Mouse (Mus musculus) stomach, embryonic 15.5 days (tissue): ENCODE measurements around the gene Vrk1. TPM values are rescaled to one million over a fixed set of nuclear protein-coding genes. Genes with fewer than 3 reads are reported as not detected.

Experiments
- ATAC-seq: fragments of 200-750 bp; cut with Nextera tagmentation; 2 replicates; pipeline ENCODE4 v1.8.0; 2017; ENCODE audit warnings: low read depth, moderate number of reproducible peaks, moderate TSS enrichment; ENCODE audit not compliant: insufficient read depth, low FRiP score
- H3K27ac ChIP-seq: fragments of 300-500 bp; sonication (generic); 2 replicates; pipeline ENCODE4 v1.5.1; 2015; ENCODE audit warnings: mild to moderate bottlenecking, inconsistent platforms
- H3K27me3 ChIP-seq: fragments of 300-500 bp; sonication (generic); replicated peaks from 2 replicates; pipeline ENCODE4 v1.6.1; 2015; ENCODE audit warnings: inconsistent platforms
- H3K36me3 ChIP-seq: fragments of 300-500 bp; sonication (generic); 2 replicates; pipeline ENCODE4 v1.6.1; 2015; ENCODE audit warnings: inconsistent platforms
- H3K4me1 ChIP-seq: fragments of 300-500 bp; sonication (generic); 2 replicates; pipeline ENCODE4 v1.6.1; 2015; ENCODE audit warnings: inconsistent platforms
- H3K4me2 ChIP-seq: fragments of 300-500 bp; sonication (generic); 2 replicates; pipeline ENCODE4 v1.6.1; 2015; ENCODE audit warnings: mild to moderate bottlenecking, inconsistent platforms
- H3K4me3 ChIP-seq: fragments of 300-500 bp; sonication (generic); replicated peaks from 2 replicates; pipeline ENCODE4 v1.5.1; 2015; ENCODE audit warnings: inconsistent platforms
- H3K9ac ChIP-seq: fragments of 300-500 bp; sonication (generic); 2 replicates; pipeline ENCODE4 v1.6.1; 2015; ENCODE audit warnings: inconsistent platforms
- H3K9me3 ChIP-seq: fragments of 300-500 bp; sonication (generic); 2 replicates; pipeline ENCODE4 v1.6.1; 2016; ENCODE audit warnings: inconsistent platforms
- WGBS: fragments of 180-500 bp; shearing (Covaris S2); methylation state at CpG from one replicate; pipeline ENCODE4 v1.1.7; 2015; 5-methylcytosine and 5-hydroxymethylcytosine counted together
- polyA plus RNA-seq: library from polyadenylated mRNA; unstranded; fragments of >200 nt; fragmentation: Nextera tagmentation; extraction: Ambion mirVana; gene quantifications from 2 replicates; pipeline ENCODE4 v1.2.1, GENCODE M21; 2015

Vrk1 gene
- polyA plus RNA-seq, 1 experiment from 2014 or later, result 64.3 TPM

DNA sequence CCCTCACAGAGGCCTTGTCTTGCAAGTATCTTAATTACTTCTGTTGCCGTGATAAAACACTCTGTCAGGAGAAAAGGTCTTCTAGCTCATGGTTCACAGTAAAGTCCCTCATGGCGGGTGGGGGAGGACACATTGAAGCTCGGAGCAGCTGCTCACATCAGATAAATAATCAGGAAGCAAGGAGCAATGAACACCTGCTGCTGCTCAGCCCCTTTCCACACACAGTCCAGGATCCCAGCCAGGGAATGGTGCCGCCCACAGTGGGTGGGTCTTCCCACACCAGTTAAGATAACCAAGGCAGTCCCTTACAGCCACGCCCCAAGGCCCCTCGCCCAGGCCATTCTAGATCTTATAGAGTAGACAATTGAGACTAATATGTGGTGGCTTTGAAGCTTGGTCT lies 3.8 kb upstream of the Vrk1 start:
- no peaks in the 10 kb centered on the region for H3K27me3 ChIP-seq
- no peak for ATAC-seq
- no peaks in the 10 kb centered on the region for H3K36me3 ChIP-seq
- H3K4me1 ChIP-seq, result 0 out of 2 replicates have a peak, but pooled peaks cover 1% of the 10 kb centered on the region
- 74% methylated on average over 6 of the region's 6 CpGs for WGBS
- no peaks in the 10 kb centered on the region for H3K9me3 ChIP-seq
- no peak overlapping the region for H3K4me2 ChIP-seq
- H3K9ac ChIP-seq, result no peak overlapping the region
- no peak overlapping the region for H3K4me3 ChIP-seq
- H3K27ac ChIP-seq, result no peak overlapping the region

DNA sequence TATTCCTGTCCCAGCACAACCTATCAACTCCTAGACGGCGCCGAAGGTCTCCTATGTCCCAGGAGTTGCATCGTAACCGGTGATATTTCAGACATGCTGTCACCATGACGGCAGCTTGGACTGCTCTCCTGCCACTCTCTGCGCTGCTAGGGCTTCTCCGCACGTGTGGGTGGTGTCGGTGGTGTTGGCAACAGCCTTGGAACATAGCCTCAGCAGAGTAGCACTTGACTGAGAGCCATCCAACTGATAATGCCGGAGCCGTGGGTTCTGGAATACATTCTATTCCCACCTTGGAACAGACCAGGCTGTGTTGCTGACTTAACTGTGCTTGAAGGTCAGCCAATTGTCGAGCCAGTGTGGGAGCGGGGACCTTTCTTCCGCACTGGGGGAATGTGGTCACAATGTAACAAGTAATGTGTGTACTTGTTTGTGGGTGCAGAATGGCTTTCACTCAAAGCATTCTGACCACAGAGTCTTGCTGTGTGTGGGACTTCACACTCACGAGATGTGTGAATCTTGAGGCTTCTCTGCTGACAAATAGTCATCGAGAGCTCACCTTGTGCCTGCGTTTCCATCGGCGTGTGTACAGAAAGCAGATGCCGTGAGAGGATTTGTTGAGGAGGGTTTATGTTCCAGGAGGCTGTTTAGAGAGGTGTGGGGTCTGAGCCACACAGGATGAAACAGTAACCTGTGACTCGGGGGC lies 1.5 kb upstream of the Vrk1 start:
- Histone ChIP-seq H3K9me3 (no peaks in the 10 kb centered on the region), H3K9ac (no peak overlapping the region), H3K4me3 (no peak overlapping the region), H3K4me2 (no peak overlapping the region), H3K36me3 (no peaks in the 10 kb centered on the region), H3K4me1 (0 out of 2 replicates have a peak, but pooled peaks cover 8% of the 10 kb centered on the region), H3K27ac (no peak overlapping the region), H3K27me3 (no peaks in the 10 kb centered on the region)
- 85% methylated on average over 22 of the region's 22 CpGs for WGBS
- ATAC-seq, result no peak

- Histone ChIP-seq H3K36me3 (no peaks in the 10 kb centered on the region), H3K9ac (no peak overlapping the region), H3K27ac (no peak overlapping the region), H3K9me3 (no peaks in the 10 kb centered on the region), H3K27me3 (no peaks in the 10 kb centered on the region), H3K4me2 (peak overlapping the region; percentile 48), H3K4me1 (0 out of 2 replicates have a peak, but pooled peaks cover 8% of the 10 kb centered on the region), H3K4me3 (peak overlapping the region; percentile 76)
- ATAC-seq, result no peak
- 78% methylated on average over 12 of the region's 12 CpGs for WGBS
These were observed 732 bp upstream of the Vrk1 start for GRCm38 (mm10) chr12:106009122-106009870.

- no peak for ATAC-seq
- WGBS, result 77% methylated on average over 2 of the region's 2 CpGs
These were observed 2.1 kb downstream of the Vrk1 start for GRCm38 (mm10) chr12:106012161-106012560.

DNA sequence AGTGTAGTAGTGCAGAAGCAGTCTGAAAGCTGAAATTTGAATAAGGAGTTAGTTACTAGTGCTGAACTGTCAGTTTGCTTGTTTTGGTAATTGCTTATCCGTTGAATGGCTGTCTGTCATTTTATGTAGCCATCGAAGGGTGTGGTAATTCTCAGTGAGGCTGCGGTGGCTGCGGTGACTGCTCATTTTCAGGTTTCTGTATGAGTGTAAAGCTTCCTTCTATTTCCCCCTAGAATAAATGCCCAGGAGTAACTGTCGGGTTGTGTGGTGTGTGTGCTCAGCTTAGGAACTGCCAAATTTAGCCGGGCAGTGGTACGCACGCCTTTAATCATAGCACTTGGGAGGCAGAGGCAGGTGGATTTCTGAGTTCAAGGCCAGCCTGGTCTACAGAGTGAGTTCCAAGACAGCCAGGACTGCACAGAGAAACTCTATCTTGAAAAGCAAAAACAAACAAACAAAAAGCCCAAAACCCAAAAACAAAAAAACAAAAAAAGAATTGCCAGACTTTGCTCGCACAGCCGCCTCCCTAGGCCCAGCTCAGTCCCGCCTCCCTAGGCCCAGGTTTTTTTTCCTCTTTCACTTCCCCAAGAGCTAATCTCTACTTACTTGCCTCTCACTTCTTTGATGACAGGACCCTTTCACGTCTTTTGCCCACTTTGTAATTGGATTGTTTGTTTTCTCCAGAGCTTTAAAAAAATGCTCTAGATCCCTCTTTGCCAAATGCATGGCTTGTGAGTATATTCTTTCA lies 6.4 kb downstream of the Vrk1 start:
- H3K9me3 ChIP-seq, result no peaks in the 10 kb centered on the region
- H3K9ac ChIP-seq, result no peak overlapping the region
- no peak overlapping the region for H3K27ac ChIP-seq
- 87% methylated on average over 12 of the region's 12 CpGs for WGBS
- H3K27me3 ChIP-seq, result no peaks in the 10 kb centered on the region
- H3K36me3 ChIP-seq, result no peaks in the 10 kb centered on the region
- H3K4me3 ChIP-seq, result no peak overlapping the region
- no peak for ATAC-seq
- H3K4me2 ChIP-seq, result no peak overlapping the region
- H3K4me1 ChIP-seq, result 0 out of 2 replicates have a peak, but pooled peaks cover 4% of the 10 kb centered on the region

More at GRCm38 (mm10) chr12:106012161-106012560, 2.1 kb downstream of the Vrk1 start:
- H3K27ac ChIP-seq, result no peak overlapping the region
- no peaks in the 10 kb centered on the region for H3K9me3 ChIP-seq
- no peak overlapping the region for H3K4me3 ChIP-seq
- 0 out of 2 replicates have a peak, but pooled peaks cover 8% of the 10 kb centered on the region for H3K4me1 ChIP-seq
- no peak overlapping the region for H3K4me2 ChIP-seq
- H3K36me3 ChIP-seq, result no peaks in the 10 kb centered on the region
- H3K27me3 ChIP-seq, result no peaks in the 10 kb centered on the region
- no peak overlapping the region for H3K9ac ChIP-seq

GRCm38 (mm10) chr12:106020063-106020462 lies 10.0 kb downstream of the Vrk1 start:
- H3K4me2 ChIP-seq, result no peak overlapping the region
- no peak overlapping the region for H3K4me3 ChIP-seq
- H3K9me3 ChIP-seq, result no peaks in the 10 kb centered on the region
- no peak overlapping the region for H3K9ac ChIP-seq
- no peak overlapping the region for H3K27ac ChIP-seq
- no peaks in the 10 kb centered on the region for H3K4me1 ChIP-seq
- ATAC-seq, result no peak
- 85% methylated on average over 4 of the region's 4 CpGs for WGBS
- H3K36me3 ChIP-seq, result no peaks in the 10 kb centered on the region
- no peaks in the 10 kb centered on the region for H3K27me3 ChIP-seq

DNA sequence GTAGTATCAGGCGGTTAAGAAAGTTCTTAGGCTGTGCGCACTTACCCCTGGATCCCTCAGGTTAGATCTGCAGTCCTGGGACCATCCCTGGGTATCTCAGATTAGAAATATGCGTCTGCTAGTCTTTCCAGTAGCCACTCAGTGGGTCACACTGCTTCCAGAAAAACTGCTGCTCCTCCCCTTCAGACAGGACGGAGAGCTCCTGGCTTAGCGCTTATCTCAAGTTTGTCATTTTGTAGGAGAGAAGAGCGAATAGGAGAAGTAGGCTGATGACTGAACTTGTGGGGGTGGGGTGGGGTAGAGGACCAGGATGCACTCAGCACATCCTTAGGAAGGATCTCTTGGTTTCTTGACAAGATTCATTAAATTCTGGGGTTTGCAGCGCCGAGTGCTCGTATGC lies 13.6 kb downstream of the Vrk1 start:
- H3K9ac ChIP-seq, result no peak overlapping the region
- H3K4me2 ChIP-seq, result no peak overlapping the region
- H3K27me3 ChIP-seq, result no peaks in the 10 kb centered on the region
- H3K9me3 ChIP-seq, result no peaks in the 10 kb centered on the region
- no peak overlapping the region for H3K27ac ChIP-seq
- H3K4me3 ChIP-seq, result no peak overlapping the region
- ATAC-seq, result no peak
- no peaks in the 10 kb centered on the region for H3K4me1 ChIP-seq
- no peaks in the 10 kb centered on the region for H3K36me3 ChIP-seq
- WGBS, result 85% methylated on average over 9 of the region's 9 CpGs

GRCm38 (mm10) chr12:106025416-106025815 lies 15.4 kb downstream of the Vrk1 start:
- Histone ChIP-seq H3K4me2 (no peak overlapping the region), H3K9ac (no peak overlapping the region), H3K9me3 (no peaks in the 10 kb centered on the region), H3K27me3 (no peaks in the 10 kb centered on the region), H3K27ac (no peak overlapping the region), H3K4me1 (no peaks in the 10 kb centered on the region), H3K36me3 (no peaks in the 10 kb centered on the region), H3K4me3 (no peak overlapping the region)
- ATAC-seq, result peak; percentile 82
- 72% methylated on average over 6 of the region's 6 CpGs for WGBS

GRCm38 (mm10) chr12:106026385-106027134 lies 16.5 kb downstream of the Vrk1 start:
- no peak overlapping the region for H3K27ac ChIP-seq
- H3K4me3 ChIP-seq, result no peak overlapping the region
- H3K4me1 ChIP-seq, result no peaks in the 10 kb centered on the region
- 84% methylated on average over 16 of the region's 16 CpGs for WGBS
- H3K9ac ChIP-seq, result no peak overlapping the region
- H3K4me2 ChIP-seq, result no peak overlapping the region
- ATAC-seq, result peak; percentile 85; the same call in 1 of the 2 replicates
- H3K27me3 ChIP-seq, result no peaks in the 10 kb centered on the region
- no peaks in the 10 kb centered on the region for H3K36me3 ChIP-seq
- H3K9me3 ChIP-seq, result no peaks in the 10 kb centered on the region

DNA sequence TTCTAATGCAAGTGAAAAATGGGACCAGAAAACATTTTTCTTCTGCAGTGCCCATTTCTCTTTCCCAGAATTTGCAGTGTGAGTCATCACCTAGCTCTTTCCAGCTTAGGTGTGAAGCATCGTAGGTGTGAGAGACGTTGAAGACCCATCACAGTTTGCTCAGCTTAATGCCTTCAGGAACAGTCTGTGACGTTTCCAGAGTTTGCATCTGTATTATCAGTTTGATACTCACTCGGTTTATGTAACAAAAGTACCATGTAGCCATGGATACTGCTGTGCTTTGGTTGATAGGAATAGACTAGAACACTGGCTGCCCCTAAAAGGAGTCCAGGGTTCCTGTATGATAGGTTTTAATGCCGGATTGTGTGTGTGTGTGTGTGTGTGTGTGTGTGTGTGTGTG lies 17.3 kb downstream of the Vrk1 start:
- WGBS, result 78% methylated on average over 5 of the region's 5 CpGs
- Histone ChIP-seq H3K4me3 (no peak overlapping the region), H3K27me3 (no peaks in the 10 kb centered on the region), H3K9ac (no peak overlapping the region), H3K4me2 (no peak overlapping the region), H3K27ac (no peak overlapping the region), H3K9me3 (no peaks in the 10 kb centered on the region), H3K4me1 (no peaks in the 10 kb centered on the region), H3K36me3 (no peaks in the 10 kb centered on the region)
- no peak for ATAC-seq

GRCm38 (mm10) chr12:106029582-106029981 lies 19.6 kb downstream of the Vrk1 start:
- no peaks in the 10 kb centered on the region for H3K4me1 ChIP-seq
- H3K27me3 ChIP-seq, result no peaks in the 10 kb centered on the region
- no peak overlapping the region for H3K27ac ChIP-seq
- no peaks in the 10 kb centered on the region for H3K9me3 ChIP-seq
- no peak for ATAC-seq
- 65% methylated on average over 2 of the region's 2 CpGs for WGBS
- H3K4me3 ChIP-seq, result no peak overlapping the region
- no peak overlapping the region for H3K9ac ChIP-seq
- no peak overlapping the region for H3K4me2 ChIP-seq
- no peaks in the 10 kb centered on the region for H3K36me3 ChIP-seq
